Mouse (Mus musculus): ENCODE measurements at regions not wholly inside any gene's neighbourhood (a gene's known extent, or its start where the extent isn't known, plus 50 kb on each side); places are given as distances from the start of the nearest gene placed in this dataset.
A peak's percentile ranks its signal among the peaks of the same experiment; 100 is the strongest.

DNA sequence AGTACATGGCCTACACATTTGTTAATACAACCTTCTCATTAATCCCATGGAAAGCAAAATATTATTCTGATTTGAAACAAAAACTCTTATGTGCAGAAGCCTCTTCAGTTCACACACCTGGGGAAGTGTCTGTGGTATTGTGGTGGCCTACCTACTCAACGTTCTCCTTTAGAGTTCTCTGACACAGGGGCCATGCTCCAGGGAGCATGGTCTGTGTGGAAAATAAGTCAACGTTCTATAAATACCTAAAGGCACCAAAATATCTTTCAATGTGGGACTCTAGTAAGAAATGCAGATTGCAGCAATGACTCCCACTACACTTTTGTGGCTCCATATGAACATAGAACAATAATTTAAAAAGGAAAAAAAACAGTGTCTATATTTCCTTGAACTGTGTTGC, 489.0 kb upstream of the A1bg start:
- DNase-seq (ENCODE audit: low read depth, low spot score): no peak

GRCm38 (mm10) chr15:61410789-61411188, 488.0 kb upstream of the A1bg start:
- no peak for DNase-seq (ENCODE audit: low read depth, low spot score)

- DNase-seq (ENCODE audit: low read depth, low spot score): no peak
Observed at GRCm38 (mm10) chr15:61408621-61409020, 485.8 kb upstream of the A1bg start.

- DNase-seq (ENCODE audit: low read depth, low spot score): peak; percentile 37
Observed at GRCm38 (mm10) chr15:61400720-61401119, 477.9 kb upstream of the A1bg start.

GRCm38 (mm10) chr15:61399971-61400370, 477.2 kb upstream of the A1bg start:
- DNase-seq (ENCODE audit: low read depth, low spot score): no peak

- no peak for DNase-seq (ENCODE audit: low read depth, low spot score)
Observed at GRCm38 (mm10) chr15:61398829-61399228, 476.0 kb upstream of the A1bg start.

DNA sequence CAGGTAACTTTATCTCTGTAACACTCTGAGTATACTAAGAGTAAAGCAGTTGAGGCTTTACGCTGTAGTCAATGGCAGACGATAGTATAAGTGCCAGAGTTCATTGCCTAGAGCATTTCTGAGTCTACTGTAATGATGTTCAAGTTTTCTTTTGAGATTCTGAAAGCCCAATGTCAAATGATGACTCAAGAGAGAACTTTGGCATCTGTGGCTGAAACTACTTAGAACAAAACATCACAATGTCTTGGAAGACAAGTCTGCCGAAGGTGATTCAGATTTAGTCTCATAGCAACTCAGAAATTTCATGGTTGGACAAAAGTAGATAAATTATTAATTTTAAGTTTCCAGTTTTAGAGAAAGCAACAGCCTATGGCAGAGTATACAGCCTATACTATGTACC, 474.2 kb upstream of the A1bg start:
- no peak for DNase-seq (ENCODE audit: low read depth, low spot score)

DNA sequence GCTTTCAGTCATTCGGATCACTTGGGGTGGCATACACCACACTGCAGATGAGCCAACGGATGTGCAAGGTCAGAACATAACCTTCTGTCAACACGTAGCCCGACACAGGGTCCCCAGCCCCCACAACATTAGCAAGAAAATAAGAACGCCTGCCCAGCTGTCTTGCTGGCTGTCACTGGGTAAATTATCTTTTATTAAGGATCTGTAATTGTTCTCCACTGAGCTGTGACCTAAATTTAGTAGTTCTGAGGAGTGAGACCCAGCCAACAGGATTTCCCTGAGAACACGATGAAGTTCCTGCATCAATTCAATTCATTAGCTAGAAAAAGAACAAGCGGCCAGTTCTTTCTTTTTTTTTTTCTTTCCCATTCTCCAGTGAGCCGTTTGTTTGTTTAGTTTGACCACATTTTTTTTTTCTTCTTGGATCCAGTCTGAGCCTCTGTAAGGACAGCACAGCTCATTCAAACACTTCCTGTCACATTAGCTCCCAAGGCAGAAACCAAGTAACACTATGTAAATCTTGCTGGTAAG, 472.5 kb upstream of the A1bg start:
- peak; percentile 36 for DNase-seq (ENCODE audit: low read depth, low spot score)

DNA sequence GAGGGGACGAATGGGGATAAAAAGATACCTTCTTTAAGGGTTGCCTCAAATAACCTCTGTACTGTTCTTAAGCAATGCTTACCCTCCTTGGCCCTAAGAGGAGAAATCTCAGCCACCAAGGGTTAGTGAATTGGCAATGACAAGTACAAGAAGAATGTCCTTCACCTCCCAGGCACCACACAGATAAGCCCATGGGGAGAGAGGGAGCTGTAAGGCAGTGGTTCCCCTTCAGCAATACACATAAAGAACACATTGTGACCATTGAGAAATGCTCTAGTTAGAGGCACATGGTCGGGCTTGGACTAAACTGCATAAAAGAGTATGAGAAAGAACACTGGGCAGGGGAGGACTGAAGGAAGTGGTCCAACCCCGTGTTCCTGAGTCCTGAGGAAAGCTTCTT, 457.9 kb upstream of the A1bg start:
- DNase-seq (ENCODE audit: low read depth, low spot score): no peak

DNA sequence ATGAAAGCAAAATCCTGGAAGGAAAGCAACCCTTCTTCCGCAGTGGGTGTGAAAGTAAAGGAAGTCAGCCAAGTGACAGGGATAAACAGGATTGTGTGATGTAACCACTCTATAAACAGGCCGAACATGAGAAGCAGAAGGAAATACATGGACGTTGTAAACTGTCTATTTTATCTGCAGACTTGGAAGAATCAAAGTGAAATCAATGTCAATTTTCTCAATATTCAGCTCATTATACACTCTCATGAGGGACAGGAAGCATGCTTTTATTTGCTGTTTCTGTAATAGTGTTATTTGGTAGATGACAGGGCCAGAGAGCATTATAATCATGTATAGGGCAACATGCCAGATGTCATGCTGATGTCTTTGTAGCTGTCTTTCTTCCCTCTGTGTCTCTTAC, 443.5 kb upstream of the A1bg start:
- DNase-seq (ENCODE audit: low read depth, low spot score): no peak

DNA sequence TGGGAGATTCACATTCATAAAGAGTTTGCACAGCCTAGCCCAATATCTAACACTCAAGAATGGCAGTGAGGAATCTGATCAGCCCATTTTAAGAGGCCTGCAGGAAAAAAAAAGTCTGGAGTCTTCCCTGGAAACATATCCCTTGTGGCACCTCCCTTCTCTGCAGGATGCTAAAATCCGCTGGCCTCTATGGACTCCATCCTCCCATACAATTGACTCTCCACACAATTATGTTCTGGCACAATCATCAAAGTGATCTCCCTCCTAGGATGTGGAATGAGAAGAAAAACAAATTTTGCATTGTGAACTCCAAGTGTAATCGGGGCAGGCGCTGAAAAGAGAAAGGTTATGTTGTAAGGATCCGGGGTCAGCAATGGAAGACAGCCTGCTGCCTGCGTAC, 442.7 kb upstream of the A1bg start:
- no peak for DNase-seq (ENCODE audit: low read depth, low spot score)

GRCm38 (mm10) chr15:61364461-61364860, 441.6 kb upstream of the A1bg start:
- no peak for DNase-seq (ENCODE audit: low read depth, low spot score)

DNA sequence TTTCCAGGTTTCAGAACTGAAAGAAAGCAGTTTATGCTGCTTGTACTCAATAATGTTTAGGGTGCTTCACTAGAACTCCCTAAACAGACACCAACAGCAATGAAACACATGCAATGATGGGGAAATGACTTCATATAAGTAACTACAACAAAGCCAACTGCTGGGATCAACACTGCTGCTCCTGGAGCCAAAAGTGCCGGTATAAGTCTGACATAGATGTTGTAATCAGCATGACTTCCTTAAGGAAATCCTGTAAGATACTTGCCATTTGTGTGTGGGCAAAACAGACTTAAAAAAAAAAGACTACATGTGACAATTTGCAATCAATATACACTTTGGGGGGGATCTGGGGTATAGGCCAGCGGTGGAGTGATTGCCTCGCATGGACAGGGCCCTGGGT, 438.4 kb upstream of the A1bg start:
- DNase-seq (ENCODE audit: low read depth, low spot score): no peak

DNA sequence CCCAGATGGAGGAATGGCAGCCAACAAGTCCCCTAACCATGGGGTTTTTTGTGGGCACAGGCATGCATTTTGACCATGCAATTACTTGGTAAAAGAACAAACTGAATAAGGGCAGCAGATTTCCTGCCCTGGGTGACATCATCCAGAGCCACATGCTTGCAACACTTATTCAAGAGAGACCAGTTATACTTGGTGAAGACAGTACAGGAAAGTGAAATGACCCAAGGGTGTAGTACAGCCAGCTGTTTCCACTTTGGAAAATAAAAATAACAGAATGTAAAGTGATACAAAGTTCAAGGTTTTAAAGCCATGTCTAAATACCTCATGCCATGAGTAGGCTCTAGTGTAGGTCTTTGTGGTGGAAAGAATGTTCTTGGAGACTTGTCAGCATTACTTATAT, 432.5 kb upstream of the A1bg start:
- DNase-seq (ENCODE audit: low read depth, low spot score): no peak

DNA sequence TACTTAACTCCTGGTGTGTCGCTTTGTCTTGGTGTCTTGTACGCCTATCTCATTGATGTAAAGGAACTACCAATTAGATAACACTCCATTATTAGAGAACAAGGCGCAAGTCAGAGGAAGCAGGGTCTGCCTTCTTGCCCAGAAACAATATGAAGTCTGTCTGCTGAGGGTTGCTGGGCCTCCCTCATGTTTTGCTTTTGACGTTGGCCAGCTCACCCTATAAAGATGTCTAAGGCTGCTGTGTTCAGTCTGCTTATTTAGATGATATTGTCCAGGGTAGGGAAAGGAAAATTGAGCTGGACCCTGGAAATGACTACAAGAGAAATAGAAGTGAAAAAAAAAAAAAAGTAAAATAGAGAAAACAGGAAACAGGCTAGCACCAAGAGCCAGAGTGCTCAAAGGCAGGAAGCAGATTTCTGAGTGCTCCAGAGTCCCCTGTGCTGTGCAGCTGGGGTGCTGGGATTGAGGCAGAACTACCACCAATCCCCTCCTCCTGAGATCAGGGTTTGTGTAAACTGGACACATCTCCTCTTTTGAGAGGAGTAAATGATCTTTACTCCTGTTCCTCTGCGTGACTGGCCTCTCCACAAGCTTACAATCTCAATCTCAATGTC, 429.0 kb upstream of the A1bg start:
- peak; percentile 15 for DNase-seq (ENCODE audit: low read depth, low spot score)

- DNase-seq (ENCODE audit: low read depth, low spot score): peak; percentile 5
Observed at GRCm38 (mm10) chr15:61345101-61345500, 422.3 kb upstream of the A1bg start.

GRCm38 (mm10) chr15:61342618-61343017, 419.8 kb upstream of the A1bg start:
- DNase-seq (ENCODE audit: low read depth, low spot score): no peak

GRCm38 (mm10) chr15:61327925-61328324, 405.1 kb upstream of the A1bg start:
- DNase-seq (ENCODE audit: low read depth, low spot score): no peak

DNA sequence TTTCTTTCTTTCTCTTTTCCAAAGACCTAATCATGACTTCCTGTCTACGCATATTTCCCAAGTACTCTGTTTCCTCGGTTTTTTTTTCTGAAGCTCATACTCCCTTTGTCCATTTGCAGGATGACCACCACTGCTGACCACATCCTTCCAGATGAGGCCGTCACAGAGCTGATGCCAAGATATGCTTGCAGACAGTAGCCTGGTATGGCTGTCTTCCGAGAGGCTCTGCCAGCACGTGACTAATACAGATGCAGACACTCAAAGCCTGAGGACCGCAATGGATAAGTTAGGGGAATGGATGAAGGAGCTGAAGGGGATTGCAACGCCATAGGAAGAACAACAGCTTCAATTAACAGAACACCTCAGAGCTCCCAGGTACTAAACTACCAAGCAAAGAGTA, 399.4 kb upstream of the A1bg start:
- no peak for DNase-seq (ENCODE audit: low read depth, low spot score)

GRCm38 (mm10) chr15:61309452-61310165, 386.8 kb upstream of the A1bg start:
- no peak for DNase-seq (ENCODE audit: low read depth, low spot score)

- peak; percentile 21 for DNase-seq (ENCODE audit: low read depth, low spot score)
Observed at GRCm38 (mm10) chr15:61308936-61309335, 386.1 kb upstream of the A1bg start.

GRCm38 (mm10) chr15:61304546-61304945, 381.7 kb upstream of the A1bg start:
- DNase-seq (ENCODE audit: low read depth, low spot score): no peak

DNA sequence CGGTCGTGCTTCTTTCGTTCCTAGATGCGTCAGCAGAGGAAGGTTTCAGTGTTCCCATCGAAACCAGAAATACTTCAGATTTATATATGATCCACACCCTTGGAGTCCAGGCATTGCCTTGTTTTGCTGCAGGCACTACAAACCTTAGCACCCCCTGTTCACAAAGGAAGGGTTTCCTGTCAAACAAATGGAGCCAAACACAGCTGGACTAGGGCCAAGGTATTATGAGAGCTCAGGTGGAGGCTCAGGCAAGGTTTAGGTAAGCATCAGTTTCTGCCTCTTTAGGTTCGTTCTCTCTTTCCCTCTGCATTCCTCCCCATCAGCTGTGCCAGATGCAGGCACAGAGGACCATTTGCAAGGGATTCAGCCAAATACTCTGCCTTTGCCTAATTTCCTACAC, 377.0 kb upstream of the A1bg start:
- DNase-seq (ENCODE audit: low read depth, low spot score): no peak
